Mouse (Mus musculus) mesoderm, embryonic 11.5 days (tissue): ENCODE measurements around the gene Scyl2.
"Not testable (repeated sequence)": the region's sequence is repeated elsewhere in the genome, so short reads cannot be mapped to it uniquely, and the experiment has no call there.

Source experiments
- DNase-seq: peaks from one replicate; pipeline ENCODE4 v3.0.0-alpha.2; 2012; ENCODE audit warnings: low read depth, low spot score

Scyl2 gene

DNA sequence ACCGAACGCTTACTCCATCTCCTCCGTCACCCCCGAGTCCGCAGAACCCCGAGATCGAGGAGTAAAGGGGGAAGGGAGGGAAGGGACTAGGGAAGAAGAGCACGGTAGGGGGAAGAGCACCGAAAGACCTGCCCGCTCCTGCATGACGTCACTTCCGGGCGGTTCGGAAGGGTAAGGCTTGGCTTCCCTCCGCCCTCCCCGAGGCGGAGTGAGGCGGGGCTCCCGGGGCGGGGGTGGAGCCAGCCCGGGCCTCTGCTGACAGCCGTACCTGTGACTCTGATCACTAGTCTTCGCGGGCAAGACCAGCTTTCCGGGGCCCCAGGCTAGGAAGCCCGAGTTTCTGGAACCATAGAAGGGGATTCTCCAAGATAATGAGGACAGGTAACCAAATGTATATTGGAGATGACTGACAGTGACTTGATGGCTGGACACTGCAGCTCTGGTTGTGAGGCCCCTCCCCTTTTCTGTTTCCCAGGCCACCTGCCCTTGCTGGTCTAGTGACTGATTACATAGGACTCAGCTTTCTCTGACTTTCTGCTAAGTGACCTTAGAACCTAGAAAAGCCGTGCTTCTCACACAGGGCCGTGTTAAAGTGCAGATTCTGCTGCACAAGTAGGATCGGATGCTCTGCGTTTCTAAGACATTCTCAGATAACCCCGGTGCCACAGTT lies at the start of gene Scyl2:
Gene Scyl2, minus strand, starts transcription at position 147 of the 670 bp plus-strand sequence.
- peak; percentile 94 for DNase-seq

DNA sequence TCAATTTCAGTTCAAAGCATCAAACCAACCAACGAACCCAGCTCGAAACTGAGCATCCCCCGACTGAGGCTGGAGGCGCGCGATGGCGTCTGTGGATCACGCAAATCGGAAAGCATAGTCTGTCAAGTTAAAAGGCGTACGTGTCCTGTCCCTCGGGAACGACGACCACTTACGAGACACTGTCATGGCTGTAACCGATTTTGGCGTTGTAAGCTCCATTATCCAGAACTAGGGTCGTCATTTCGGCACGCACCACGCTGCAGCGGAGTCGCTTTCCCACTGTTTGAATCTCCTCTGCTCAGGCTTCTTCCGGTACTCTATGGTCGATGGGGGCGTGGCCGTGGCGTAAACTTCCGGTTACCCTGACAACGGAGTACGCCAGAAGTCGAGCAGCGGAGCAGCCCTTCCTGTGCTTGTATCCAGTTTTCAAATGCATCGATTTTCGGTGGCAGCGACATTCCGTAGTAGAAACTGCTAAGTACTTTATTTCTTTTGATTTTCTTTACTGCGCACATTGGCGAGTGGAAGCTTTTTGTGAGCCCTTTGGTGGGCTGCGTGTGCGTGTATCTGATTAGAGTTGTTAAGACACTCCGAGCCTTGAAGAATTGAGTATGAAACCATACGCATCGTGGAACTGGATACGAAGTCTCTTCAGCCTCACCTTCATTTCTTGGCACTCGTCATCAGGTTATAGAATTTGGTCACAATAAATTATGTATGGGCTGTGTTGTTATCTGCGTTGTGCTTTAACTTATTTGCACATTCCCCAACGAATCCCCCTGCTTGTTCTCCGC lies 46.1 kb upstream of the Scyl2 start, which contains the start of gene Actr6:
Gene Actr6, minus strand, starts transcription at position 295 of the 794 bp plus-strand sequence.
- DNase-seq = peak; percentile 94

DNA sequence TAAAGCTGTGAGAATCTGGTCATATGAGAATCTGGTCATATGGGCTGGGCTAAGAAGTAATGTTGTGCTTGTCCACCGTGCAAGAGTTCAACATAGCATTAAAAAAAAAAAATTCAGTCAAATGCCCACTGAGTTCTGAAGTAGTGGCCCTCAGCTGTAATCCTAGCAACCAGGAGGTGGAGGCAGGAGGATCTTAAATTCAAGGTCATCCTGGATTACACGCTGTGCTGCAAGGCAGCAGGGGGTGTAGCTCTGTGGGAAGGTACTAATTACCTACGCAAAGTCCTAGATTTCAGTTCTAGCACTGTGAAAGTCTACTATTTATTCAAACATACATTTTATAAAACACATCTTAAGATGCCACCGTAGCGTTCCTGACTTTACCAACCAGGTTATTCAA lies 45.3 kb upstream of the Scyl2 start:
- DNase-seq = no peak

DNA sequence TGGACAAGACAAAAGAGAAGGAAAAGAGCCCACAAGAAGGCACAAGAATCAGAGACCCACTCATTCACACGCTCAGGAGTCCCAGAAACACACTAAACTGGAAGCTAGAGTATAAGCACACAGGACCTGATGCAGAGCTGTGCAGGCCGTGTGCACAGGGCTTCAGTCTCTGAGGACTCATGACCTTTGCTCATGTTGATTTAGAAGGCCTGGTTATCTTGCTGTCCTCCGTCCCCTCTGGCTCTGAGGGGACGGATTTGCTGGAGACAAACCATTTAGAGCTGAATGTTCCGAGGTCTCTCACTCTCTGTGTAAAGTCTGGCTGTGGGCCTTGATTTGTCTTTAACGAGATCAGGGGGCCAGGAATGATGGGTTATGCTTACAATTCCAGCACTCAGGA lies 44.3 kb upstream of the Scyl2 start:
- DNase-seq = no peak

DNA sequence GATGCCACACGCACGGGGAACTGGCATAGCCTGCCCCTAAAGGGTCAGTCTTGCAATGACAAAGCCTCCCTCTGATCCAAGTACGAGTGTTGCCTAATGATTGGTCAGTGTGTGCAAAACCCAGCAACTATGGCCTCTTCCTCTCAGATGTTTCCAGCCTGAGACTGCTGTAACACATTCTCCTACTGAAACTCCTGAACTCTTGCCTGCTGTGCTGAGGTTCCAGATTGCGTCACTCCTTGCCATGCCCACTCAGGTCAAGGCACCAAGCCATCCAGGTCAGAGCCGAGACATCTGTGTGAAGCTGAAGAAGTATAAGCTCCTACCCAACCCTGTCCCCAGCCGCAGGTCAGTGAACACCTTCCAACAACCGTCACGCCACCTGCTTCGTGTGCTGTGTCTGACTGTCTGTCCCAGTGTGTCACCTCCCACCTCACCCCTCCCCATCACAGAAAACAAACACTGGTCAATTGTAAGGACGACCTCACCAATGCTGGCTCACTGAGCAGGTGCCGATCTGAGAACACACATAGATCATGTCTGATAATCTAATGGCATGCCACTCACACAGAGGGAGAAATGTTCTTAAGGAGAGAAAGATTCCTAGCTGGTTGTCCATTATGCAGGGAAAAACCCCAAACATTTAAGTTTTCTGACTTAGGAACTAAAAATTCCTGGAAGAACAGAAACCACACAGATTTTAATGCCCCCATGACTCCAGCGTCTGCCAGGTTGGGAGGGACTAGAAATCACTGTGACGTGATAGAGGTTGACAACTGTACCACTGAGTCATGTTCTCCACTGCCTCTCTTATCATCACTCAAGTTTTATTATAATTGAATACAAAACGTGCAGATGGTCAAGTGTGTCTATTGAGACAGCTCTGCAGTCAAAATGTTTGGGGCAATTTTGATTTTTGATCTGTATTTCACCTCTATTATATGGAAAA lies 36.4 kb upstream of the Scyl2 start:
- no peak for DNase-seq

DNA sequence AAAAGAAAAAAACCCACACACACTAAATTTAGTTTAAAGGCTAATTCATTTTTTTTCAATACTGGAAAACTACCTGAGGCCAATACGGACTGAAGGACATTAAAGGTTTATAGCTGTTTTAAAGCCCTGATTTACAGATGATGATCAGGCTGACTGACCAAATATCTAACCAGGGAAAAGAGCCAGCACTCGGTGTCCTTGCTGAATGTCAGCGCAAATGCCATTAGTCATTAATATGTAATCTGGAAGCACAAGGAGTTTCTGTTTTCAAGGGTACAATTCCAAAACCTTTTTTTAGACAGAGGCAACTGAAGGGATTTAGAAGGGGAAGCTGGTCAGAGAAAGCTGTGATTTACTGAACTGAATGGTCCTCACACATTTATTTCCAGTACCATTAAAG lies 34.7 kb upstream of the Scyl2 start:
- no peak for DNase-seq

DNA sequence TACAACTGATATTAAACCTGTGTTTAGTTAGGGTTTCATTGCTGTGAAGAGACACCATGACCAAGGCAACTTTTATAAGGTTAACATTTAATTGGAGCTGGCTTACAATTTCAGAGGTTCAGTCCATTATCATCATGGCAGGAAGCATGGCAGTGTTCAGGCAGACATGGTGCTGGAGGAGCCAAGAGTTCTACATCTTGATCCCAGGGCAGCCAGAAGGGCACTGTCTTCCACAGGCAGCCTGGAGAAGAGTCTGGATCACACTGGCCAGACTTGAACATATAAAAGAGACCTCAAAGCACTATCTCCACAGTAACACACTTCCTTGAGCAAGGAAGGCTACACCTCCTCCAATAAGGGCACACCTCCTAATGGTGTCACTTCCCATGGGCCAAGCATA lies 34.2 kb upstream of the Scyl2 start:
- DNase-seq = no peak

DNA sequence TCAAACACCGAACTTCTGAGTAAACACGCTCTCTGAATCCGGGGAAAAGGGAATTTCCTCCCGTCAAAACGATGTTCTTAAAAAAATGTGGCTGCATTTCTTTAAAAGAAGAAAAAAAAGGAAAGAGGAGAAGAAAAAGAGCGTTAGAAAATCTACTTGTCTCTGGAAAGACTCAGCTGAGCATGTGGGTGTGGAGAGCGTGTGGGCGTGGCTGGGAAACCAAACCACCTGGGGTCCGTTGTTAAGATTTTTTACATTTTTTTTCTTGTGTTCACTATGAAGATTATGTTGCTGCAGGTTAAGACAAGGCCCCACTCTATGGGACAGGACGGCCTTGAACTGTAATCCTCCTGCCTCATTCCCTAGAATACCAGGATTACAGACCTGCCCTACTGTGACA lies 28.8 kb upstream of the Scyl2 start:
- no peak for DNase-seq

DNA sequence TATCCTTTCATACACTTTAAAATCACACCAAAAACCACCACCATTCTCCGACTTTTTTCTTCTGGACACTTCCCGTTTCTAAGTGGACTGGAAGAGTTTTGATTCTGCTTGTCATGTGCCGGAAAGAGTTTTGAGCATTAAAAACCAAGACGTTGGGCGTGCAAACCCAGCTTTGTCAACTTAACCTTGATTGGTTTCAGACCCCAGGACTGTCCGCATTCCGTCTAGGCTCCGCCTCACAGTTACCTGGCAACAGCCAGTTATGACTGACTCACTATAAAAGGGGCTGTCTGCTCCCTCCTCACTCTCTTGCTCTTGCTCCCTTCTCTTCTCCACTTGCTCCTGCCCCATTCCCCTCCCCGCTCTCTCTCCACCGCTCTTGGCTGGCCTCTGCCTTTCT lies 22.6 kb upstream of the Scyl2 start:
- DNase-seq = no peak

DNA sequence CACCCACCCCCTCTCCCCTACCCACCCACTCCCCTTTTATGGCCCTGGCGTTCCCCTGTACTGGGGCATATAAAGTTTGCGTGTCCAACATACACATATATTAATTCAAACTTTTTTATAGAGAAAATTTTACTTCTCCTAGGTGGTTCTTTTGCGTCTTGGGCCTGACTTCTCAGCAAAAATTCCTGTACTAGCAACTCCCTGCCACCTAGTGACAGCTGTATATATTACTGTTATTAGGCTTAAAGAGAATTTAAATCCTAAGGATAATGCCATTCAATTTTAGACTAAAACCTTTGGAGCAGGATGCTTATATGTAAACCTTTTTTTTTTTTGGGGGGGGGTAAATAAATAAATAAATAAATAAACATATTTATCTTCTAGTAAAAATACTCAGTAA lies 21.3 kb upstream of the Scyl2 start:
- DNase-seq = no peak

DNA sequence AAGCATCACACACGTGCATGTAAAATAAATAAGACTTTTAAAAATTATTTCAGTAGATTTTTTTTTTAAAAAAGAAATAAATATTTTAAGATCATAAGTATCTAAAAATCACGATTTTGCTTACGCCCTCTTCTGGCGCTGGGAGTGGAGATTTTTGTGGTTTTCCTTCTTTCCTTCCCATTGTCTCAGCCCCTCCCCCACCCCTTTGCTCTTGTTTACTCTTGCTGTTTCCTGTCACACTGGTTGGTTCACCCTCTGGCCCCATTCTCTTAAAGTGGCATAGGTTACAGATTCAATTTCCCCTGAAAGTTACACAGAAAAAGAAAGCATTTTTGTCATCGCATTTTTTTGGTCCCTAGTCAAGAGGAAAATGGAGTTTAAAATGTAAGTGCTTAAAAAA lies 17.0 kb upstream of the Scyl2 start:
- DNase-seq = no peak

DNA sequence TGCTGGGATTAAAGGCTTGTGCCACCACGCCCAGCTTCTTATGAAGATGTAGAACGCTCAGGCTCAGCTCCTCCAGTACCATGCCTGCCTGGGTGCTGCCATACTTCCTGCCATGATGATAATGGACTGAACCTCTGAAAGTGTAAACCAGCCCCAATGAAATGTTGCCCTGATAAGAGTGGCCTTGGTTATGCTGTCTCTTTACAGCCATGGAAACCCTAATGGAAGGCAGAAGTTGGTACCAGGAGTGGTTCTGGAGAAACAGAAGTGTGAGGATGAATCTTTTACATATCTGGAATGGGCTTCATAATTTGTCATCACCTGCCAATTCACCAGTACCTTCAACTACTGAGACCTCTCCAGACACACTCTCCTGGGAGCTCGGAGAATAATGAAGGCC lies 11.9 kb upstream of the Scyl2 start:
- DNase-seq = no peak

DNA sequence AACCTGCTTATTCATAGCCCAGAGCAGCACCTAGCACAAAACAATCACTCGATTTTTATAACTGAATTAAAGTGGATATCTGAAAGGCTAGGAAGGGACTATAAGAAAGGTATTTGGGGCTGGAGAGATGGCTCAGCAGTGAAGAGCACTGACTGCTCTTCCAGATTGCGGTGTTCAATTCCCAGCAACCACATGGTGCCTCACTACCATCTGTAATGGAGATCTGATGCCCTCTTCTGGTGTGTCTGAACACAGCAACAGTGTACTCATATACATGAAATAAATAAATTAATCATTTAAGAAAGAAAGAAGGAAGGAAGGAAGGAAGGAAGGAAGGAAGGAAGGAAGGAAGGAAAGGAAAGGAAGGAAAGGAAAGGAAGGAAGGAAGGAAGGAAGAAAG lies 10.2 kb upstream of the Scyl2 start:
- DNase-seq = not testable (repeated sequence)

DNA sequence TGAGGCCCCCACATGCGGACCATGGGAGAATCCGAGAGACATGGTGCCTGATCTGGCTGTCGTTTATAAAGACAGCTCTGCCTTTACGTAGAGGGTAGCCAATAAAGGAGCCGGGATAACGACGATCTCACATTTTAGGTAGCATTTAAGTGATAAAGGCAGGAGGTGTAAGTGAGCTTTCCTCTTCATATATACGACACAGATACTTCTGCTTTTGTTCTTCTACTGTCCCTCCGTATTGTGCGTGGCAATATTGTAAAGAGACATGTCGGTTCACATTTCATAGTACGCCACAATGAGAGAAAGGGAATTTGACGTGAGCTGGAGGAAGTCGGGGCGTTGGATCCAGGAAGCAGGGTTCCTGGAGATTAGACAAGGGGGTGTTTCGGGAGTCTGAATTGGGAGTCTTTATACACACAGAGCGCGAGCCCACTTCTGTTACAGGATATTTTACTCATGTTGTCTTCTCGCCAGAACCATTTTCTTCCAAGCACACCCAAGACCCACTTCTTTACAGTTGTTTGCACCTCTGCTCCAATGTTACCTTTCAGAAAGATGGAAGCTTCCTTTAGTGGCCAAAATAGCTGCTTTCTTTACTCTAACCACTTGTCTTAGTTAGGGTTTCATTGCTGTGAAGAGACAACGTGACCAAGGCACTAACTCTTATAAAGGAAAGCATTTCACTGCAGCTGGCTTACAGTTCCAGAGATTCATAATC lies 9.3 kb upstream of the Scyl2 start:
- DNase-seq = no peak

DNA sequence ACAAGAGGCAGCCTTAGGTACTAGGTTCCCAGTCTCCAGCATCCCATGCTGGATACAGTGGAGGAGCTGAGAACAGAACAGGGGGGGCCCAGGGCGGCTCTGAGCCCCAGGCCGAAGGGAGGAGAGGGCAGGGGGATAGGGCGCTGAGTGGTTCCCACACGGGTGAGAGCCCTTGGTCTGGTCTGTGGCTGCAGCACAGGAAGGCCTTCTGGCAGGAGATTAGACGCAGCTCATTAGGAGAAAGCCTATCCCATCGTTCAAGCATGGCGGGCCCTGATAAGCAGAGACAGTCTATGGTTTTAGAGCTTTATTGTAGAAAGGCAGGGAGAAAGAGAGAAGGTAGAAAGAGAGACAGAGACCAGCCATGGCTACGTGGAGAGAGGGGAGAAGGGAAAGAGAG lies 3.9 kb upstream of the Scyl2 start:
- no peak for DNase-seq

DNA sequence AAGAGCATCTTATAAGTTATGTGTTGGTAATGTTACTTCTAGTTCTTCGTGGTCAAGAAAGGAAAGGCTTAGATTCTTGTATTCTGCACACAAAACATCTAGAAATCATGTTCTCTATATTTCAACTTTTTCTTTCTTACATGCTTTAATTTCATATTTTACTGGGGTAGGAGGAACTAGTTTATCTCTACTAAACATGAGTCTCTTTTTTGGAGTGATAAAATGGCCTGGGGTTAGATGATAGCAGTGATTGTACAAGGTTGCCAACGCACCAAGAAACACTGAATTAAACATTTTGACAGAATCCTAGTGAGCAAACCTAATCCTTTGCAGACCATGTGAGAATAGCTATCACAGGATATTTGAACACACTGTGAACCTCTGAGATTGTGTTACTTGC lies 1.4 kb upstream of the Scyl2 start:
- DNase-seq = no peak

DNA sequence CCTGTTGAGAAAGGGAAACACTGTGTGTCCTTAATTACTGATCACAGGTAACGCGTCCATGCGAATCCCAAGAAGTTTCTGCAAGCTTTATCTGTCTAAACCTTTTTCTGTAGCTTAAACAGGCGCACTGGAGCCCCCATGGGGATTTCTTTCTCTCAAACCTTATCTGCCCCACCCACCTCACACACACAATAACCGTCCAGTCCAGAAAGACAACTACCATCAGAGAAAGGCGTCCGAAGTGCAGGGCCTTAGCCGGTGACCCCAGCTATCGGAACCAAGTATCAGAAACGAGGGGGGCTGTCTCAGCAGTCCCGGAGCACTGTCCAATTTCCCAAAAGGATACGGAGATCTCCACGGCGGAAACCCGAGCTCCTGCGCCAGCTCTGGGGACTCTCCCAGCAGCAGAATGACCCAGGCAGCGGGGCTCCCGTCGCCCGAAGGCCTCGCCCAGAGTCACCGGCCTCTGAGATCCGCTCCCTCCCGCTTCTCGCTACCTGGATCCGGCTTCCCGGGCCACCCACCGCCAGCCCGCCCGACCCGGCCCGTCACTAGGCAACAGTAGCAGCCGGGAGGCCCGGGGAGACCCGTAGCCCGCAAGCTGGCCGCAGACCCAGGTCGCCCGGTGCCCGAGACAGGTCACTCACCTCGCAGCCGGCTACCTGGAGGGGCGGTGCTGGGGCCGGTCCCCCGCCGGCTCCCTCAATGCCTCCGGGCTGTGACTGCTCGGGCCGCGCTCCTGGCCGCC lies 520 bp downstream of the Scyl2 start:
- no peak for DNase-seq

DNA sequence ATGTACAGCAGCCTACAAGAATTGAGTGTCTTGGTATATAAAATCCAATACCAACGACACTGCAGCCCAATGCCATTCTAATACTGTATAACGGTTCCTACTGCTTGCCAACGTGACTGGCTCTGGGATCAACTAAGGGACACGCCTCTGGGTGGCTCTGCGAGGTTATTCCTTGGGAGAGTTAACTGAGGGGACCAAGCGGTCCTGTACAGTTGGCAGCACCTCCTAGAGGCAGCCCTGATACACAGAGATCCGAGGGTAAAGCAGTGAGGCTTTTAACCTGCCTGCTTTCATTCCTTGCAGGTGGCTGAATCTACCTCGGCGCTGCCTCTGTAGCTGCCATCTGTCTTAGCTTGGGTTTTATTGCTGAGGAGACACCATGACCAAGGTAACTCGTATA lies 3.1 kb downstream of the Scyl2 start:
- no peak for DNase-seq

DNA sequence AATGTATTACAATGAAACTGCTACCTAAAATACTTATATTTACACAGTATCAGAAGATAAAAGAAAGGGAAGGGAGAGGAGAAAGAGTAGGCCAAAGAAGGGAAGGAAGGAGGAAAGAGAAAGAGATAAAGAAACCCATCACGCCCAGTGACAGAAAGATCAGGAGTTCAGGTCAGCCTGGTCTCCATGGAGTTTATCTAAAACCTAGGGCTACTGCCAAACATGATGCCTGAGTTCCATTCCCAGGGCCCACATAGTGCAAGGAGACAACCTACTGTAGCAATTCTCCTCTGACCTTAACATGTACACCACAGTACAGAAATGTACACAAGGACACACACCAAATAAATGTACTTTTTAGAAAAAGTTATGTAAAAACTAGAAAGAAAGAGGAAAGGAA lies 3.9 kb downstream of the Scyl2 start:
- DNase-seq = no peak

DNA sequence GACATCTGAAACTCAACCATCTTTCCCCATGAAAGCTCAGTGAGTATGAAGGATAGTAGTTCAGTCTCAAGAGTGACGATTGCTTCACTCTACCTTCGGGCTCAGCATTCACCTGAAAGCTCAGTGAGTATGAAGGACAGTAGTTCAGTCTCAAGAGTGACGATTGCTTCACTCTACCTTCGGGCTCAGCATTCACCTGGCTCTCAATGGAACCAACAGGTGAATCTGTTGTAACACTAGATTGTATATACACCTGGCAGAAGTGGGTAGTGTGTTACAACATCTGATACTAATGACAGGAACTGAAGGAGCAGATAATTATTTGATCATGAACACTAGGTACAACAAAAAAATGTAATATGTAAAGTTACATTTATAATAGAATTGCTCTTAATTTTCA lies 4.4 kb downstream of the Scyl2 start:
- DNase-seq = no peak

DNA sequence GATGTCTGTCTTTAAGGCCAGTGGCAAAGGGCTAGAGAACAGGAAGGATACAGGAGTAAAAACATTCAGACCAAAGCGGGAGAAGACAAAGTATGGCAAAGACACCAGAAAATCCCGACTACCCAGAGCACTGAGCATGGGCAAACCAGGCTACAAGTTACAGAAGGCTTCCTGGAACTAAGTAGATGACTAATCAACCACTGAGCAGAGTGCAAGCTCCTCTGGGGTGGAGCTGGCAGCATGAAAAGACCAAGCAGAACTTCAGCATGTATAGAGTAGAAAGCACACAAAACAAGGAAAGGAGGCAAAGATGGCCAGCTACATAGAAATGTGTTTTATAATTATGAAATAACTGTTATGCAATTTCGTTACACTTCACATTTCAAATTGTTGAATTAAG lies 5.6 kb downstream of the Scyl2 start:
- no peak for DNase-seq
